Mouse (Mus musculus) myocyte (in vitro differentiated cells): Measurements from ENCODE around the gene Nlrp2.

ENCODE experiments used
- CEBPB ChIP-seq: IDR thresholded peaks from 2 replicates; pipeline ENCODE4 v1.6.1; 2011; ENCODE audit warnings: mild to moderate bottlenecking, moderate library complexity; ENCODE audit not compliant: poor library complexity, insufficient read depth, severe bottlenecking
- MAX ChIP-seq: IDR thresholded peaks from one replicate; pipeline ENCODE4 v1.6.1; 2011; ENCODE audit warnings: low read depth, mild to moderate bottlenecking, control low read depth
- MYOG ChIP-seq, 3 experiments: IDR thresholded peaks; one replicate each; pipeline ENCODE4 v1.6.1; 2011; ENCODE audit warnings: control low read depth in 2 of 3, low read depth in 2 of 3, mild to moderate bottlenecking in 2 of 3; ENCODE audit not compliant: insufficient read length in 2 of 3, control insufficient read depth in 1 of 3, insufficient read depth in 1 of 3
- POLR2A ChIP-seq: IDR thresholded peaks from one replicate; pipeline ENCODE4 v1.6.1; 2011; ENCODE audit warnings: low read depth, mild to moderate bottlenecking, control low read depth, moderate library complexity; ENCODE audit not compliant: insufficient read length
- REST ChIP-seq: IDR thresholded peaks from one replicate; pipeline ENCODE4 v1.6.1; 2011; ENCODE audit warnings: mild to moderate bottlenecking, control low read depth, moderate library complexity; ENCODE audit not compliant: insufficient read depth, insufficient read length
- TCF3 ChIP-seq: IDR thresholded peaks from one replicate; pipeline ENCODE4 v1.6.1; 2011; ENCODE audit warnings: low read depth, control low read depth; ENCODE audit not compliant: insufficient read length

- no peak for TF ChIP-seq CEBPB
- TF ChIP-seq MAX = no peak
- no peak for TF ChIP-seq MYOG (IDR thresholded peaks at IDR 0.05; ENCODE audit: control insufficient read depth in 1 of 3, insufficient read depth in 1 of 3, insufficient read length in 2 of 3, low read depth in 2 of 3)
- TF ChIP-seq POLR2A = no peak
- no peak for TF ChIP-seq REST
- TF ChIP-seq TCF3 = no peak
Measured at GRCm38 (mm10) chr7:5263051-5263450, 87.8 kb downstream of the Nlrp2 start.
